In the genomic region with DNA sequence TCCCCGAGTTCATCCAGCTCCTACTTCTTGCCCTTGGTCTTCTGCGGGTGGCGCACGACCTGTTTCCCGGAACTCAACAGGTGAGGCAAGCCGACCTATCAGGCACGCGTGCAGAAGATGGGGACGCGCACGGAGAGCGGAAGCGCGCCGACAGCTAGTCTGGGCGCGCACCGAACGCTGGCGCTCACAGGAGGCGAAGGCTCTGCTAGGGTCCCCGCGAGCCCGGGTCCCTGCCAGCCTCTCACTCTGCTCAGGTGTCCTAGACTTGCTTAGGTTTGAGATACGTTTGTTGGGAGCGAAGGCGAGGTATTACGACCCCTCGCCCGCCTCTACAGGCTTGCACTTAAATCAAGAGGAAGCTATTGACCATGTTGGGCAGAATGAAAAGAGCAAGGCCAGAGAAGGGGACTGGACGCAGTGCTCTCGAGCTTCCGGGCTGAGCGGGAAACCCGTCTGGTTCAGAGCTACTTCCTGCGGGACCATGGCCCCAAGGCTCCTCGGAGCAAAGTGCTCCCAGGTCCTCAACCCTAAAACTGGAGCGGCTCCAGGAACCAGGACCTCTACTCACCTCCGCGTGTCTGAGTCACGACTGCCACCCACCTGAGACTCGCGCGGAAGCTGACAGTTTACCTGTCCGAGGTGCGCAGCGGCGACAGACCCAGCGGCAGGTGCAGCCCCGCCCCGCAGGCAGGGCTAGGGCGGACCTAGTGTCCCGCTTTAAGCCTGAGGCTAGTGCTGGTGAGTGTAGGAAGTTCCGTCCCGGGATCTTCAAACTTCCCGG, we compare ENCODE assay signal across 8 mouse cellular contexts. TPM values are rescaled to one million over a fixed set of nuclear protein-coding genes. Genes with fewer than 3 reads are reported as not detected.
DNase-seq lines count a peak whose midpoint lies in the region; ATAC-seq and TF ChIP-seq lines count a peak whose summit lies in the region.

A gene (minus strand): TSS at position 662 of the 781 bp plus-strand sequence.

- H3K27me3 ChIP-seq in liver, embryonic 12.5 days (replicated peaks) = peaks cover 49% of the 10 kb centered on the region

- H3K9ac ChIP-seq in liver, embryonic 12.5 days = peak within 1 kb of the TSS; percentile 51

- H3K4me3 ChIP-seq in embryonic fibroblast, embryonic 13.5 days (ENCODE audit: insufficient read depth, low read length) = peak within 1 kb of the TSS; percentile 9; the same call in 1 of the 2 replicates
- peak within 1 kb of the TSS; percentile 54 for H3K4me3 ChIP-seq in liver, embryonic 12.5 days

- no peaks in the 10 kb centered on the region for H3K36me3 ChIP-seq in liver, embryonic 12.5 days

- no peak for TF ChIP-seq POLR2A in embryonic fibroblast, embryonic 13.5 days (IDR thresholded peaks at IDR 0.05; ENCODE audit: low read depth, low read length)

- ATAC-seq in CD4-positive, CD25-positive, alpha-beta regulatory T cell, adult 4 months = peak; percentile 57
- ATAC-seq in inflammation-experienced regulatory T-cells, adult 6 months = peak; percentile 49
- no peak for ATAC-seq in liver, embryonic 12.5 days

- DNase-seq in adrenal gland, adult (ENCODE audit: inconsistent age in 2 of 2, low spot score in 1 of 2) = peak; percentile 17 to 52
- no peak for DNase-seq in adrenal gland, adult 2 months
- DNase-seq in naive thymus-derived CD4-positive, alpha-beta T cell, adult 2 months (ENCODE audit: low read depth) = peak; percentile 78
- peak; percentile 58 to 68 for DNase-seq in thymus, postnatal 10 days (ENCODE audit: low spot score in 2 of 2)

- no peaks in the 10 kb centered on the region for H3K4me1 ChIP-seq in embryonic fibroblast, embryonic 13.5 days (ENCODE audit: control insufficient read depth, insufficient read depth, low read length)
- peaks cover 61% of the 10 kb centered on the region for H3K4me1 ChIP-seq in liver, embryonic 12.5 days

- H3K27ac ChIP-seq in embryonic fibroblast, embryonic 13.5 days (ENCODE audit: insufficient read depth, low read length) = no peak within 1 kb of the TSS
- H3K27ac ChIP-seq in liver, embryonic 12.5 days = no peak within 1 kb of the TSS

- H3K4me2 ChIP-seq in liver, embryonic 12.5 days = peak within 1 kb of the TSS; percentile 78

- no peak for TF ChIP-seq CTCF in embryonic fibroblast, embryonic 13.5 days (IDR thresholded peaks at IDR 0.05; ENCODE audit: borderline replicate concordance, insufficient read depth, low read length)

- 2% methylated on average over 56 of the region's 56 CpGs for WGBS in liver, embryonic 12.5 days (ENCODE audit: insufficient replicate concordance)

- no peaks in the 10 kb centered on the region for H3K9me3 ChIP-seq in liver, embryonic 12.5 days (replicated peaks)

RNA-seq across cellular contexts. Expression of the gene that starts here (rescaled TPM):
- 1 to 10 TPM; 2.8 to 5.3 TPM for total RNA-seq in adrenal gland, adult 2 months (2021)
- polyA plus RNA-seq in adrenal gland, adult 2 months (2012; rRNA removed) = 6.7 and 8.7 TPM in 2 replicates
- 100 to 1,000 TPM; 202 to 308 TPM for polyA plus RNA-seq in CD4-positive, CD25-positive, alpha-beta regulatory T cell, adult 4 months (2017; shearing (Covaris generic))
- polyA plus RNA-seq in embryonic fibroblast, embryonic 13.5 days (2011; ENCODE audit: insufficient read length, low read depth, missing spikeins) = not detected in 2 replicates
- polyA plus RNA-seq in inflammation-experienced regulatory T-cells, adult 6 months (2017; shearing (Covaris generic)) = 100 to 1,000 TPM; 149 to 208 (median 206) TPM
- polyA plus RNA-seq in liver, embryonic 12.5 days (2016; fragmentation: Nextera tagmentation; extraction: Ambion mirVana) = 16.0 and 16.5 TPM in 2 replicates
